Mouse (Mus musculus) gastrocnemius, adult 18-20 months (tissue): ENCODE results near the gene Helz. TPM values are rescaled to one million over a fixed set of nuclear protein-coding genes. Genes with fewer than 3 reads are reported as not detected.
"Not testable (repeated sequence)": the region's sequence is repeated elsewhere in the genome, so short reads cannot be mapped to it uniquely, and the experiment has no call there.

Source experiments
- DNase-seq: peaks from one replicate; pipeline ENCODE4 v3.0.0; 2021; ENCODE audit warnings: low spot score
- total RNA-seq, 2 experiments: library from RNA; stranded (reverse); gene quantifications; 2 replicates each; pipeline ENCODE4 v1.2.3; 2021

Helz gene
- total RNA-seq, 2 experiments from 2014 or later = 17.6 to 18.2 TPM

- DNase-seq = no peak
Measured at GRCm38 (mm10) chr11:107546667-107547301, 946 bp upstream of the Helz start.

DNA sequence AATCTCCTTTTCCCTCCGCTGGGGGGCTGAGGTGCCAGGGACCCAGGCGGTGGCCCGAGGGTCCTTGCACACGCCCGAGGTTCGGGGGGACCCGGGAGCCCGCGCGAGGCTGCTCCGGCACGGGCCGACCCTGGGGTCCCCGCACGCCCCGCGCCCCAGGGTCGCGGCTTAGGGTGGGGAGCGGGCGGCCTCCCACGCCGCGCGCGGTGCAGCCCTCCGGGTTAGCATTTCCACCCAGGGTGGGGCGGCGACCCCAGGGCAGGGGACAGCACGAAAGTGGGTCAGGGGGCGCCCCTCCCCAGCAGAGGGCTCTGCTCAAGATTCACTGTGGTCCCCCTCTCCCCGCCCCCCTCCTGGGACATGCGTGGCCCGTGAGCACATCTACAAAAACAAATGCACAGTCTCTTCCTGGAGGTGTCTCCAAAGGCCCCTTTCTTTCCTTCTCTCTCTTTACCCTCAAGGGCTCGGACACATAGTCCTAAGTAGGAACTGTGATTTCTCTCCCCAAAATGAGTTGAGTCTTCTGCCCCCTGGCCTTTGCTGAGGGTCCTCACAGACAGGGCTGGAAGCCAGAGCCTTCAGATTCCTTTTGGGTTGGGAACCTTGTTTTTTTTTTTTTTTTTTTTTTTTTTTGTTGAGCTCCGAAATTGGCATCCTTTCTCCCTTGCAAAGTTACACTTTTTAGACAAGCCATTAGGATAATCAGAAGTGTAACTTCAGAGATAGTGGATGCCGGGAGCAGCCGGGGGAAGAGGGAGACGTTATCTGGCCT, 660 bp downstream of the Helz start:
- no peak for DNase-seq

GRCm38 (mm10) chr11:107559874-107560273, 12.1 kb downstream of the Helz start:
- no peak for DNase-seq

DNA sequence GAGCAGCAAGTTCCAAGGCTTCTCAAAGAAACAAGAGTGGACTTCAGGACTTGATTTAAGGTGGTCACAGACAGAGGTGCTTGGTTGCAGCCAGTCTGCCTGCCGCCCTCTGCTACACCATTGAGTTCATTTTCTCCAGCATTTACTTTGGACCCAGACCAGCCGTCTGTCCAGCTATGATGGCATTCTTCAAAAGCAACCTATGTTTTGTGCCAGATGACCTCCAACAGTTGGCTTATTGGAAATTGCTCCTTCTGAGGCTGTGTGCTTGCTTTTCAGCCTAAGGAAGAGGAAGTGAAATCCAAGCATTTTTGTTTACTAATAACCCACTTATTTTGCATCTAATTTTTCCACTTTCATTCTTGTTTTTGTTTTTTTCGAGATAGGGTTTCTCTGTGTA, 19.7 kb downstream of the Helz start:
- DNase-seq = no peak

- no peak for DNase-seq
Measured at GRCm38 (mm10) chr11:107568466-107568995, 20.8 kb downstream of the Helz start.

DNA sequence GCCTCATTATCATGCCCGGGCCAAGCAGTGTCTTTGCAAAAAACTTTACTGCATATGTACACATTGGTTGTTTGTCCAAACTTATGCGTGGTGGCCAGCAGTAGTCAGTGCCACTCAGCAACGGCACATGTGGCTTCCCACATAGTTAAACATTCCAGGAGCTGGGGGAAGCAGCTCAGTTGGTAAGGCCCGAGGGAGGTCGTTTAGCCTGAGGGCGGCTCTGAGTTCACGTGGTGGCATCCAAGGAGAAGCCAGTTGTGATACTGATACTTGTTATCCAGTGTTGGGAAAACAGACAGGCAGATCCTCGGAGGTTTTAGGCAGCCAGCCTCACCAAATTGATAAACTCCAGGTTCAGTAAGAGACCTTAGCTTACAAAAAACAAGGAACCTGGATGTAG, 23.2 kb downstream of the Helz start:
- DNase-seq = not testable (repeated sequence)

DNA sequence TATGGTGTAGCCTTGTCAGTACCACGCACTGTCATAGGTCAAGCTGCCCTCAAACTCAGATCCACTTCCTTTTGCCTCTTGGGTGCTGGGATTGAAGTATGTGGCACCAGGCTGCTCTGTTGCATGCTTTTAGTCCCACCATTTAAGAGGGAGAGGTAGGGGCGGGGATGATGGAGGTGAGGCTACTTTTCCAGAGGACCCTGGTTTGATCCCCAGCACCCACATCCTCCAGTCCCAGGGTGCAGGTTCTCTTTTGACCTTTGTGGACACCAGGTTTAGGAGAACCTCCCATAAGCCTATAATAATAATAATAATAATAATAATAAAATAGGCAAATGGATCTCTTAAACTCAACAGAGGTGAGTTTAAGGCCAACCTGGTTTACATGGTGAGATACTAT, 23.6 kb downstream of the Helz start:
- DNase-seq = no peak

DNA sequence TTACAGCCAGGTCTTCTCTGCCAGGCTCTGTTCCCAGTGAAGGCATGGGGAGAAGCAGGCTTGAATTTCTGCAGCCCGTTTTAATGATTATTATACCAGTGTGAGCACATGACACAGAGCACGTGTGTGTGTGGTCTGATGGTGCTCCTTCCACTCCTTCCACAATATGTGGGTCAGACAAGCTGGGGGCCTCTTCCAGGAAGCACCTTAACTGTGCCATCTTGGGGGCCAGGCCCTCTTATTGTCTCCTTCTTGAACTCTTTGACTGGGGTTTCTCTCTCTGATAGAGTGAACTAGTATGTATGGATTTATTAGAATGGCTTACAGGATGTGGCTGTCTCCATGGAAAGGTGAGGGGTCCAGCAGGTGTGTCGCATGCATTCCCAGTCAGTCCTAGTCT, 24.8 kb downstream of the Helz start:
- DNase-seq = no peak

DNA sequence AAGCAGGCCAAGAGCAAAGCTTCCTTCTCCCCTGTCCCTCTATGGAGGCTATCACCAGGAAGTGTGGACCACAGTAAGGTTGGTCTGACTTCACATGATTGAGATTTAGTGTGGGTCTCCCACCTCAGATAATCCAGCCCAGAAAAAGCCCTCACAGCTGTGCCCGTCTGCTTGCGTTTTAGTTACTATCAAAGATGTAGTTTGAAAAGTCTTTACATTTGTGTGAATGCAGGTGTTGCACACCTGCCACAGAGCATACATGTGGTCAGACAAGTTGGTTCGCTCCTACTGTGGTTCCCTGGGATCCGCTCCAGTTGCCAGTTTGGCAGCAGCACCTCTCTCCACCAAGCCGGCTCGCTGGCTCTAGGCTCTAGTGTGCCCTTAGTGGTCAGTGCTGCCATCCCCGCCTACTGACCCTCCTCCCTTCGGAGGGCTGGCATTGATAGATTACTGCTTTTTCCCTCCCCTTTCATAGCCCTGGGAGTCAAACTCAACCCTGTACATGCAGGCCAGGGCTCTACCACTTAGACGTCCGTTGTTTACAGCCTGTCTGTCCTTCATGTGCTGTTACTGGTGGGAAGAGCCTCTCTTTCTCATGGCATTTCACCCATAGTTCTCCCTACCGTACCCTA, 25.4 kb downstream of the Helz start:
- DNase-seq = no peak

DNA sequence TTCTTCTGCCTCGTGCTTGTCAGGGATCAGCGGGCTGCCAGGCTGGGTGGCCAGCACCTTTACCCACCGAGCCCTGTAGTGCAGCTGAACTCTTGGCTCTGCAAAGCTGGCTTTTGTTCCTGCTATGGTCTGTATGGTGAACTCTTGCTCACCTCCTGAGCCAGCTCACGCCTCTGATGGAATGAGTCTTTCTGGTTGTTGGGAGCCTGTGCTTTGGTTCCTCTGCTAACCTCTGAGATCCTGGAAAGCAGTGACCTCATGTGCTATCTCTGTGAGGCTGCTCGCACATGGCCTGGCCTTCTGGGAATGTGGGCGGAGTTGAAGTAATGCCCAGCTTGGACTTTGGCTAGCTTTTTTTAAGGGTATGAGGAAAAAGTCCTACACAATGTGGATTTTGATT, 26.1 kb downstream of the Helz start:
- peak; percentile 61 for DNase-seq

DNA sequence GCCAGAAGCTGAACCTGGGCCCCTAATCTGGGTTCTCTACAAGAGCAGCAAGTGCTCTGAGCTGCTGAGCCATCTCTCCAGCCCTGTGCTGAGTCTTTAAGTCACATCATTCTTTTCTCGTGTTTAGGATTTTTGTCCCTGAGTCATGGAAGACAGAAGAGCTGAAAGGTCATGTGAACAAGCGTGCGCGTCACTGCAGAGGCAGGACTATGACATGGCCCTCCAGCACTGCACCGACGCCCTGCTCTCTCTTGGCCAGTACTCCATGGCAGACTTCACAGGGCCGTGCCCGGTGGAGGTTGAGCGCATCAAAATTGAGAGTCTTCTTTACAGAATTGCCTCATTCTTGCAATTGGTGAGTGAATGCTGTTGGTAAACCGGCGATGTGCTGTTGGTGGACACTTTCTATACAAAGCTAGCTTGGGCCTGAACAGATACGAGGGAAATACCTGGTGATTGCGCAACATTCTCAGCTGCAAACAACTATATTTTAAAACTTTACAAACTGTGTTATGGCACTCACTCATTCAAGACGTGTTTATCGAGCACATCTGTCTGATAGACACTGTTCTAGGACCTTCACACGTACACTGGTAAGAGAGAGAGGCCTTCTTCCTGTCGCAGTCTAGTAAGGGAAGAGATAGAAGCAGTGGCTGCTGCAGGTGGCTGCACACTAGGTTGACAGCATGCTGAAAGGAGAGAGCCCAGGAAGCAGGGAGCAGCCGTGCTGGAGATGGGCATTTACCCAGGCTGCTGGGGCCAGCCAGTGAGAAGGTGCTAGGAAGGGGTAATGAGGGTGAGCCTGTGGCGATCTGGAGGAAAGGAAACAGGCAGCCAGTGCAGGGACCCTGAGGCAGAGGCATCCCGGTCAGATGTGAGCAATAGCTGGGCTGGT, 27.3 kb downstream of the Helz start:
- no peak for DNase-seq

DNA sequence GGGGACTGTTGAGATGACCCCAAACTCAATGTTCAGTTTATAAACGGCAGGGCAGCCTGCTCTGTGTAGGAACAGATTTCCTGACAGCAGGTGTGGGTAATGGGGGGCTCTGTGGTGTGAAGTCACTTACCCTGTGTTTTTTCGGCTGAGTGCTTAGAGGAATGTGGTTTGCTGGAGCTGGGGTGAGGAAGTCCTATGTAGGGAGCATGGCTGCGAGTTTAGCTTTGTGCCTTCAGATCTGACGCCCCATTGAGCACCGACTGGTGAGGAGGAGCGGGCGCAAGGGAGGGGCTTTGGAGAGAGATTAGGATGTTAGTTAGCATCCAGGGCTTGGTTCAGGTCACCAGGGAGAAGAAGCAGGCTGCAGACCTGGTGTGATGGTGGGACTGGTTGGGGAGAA, 28.5 kb downstream of the Helz start:
- no peak for DNase-seq

GRCm38 (mm10) chr11:107577400-107577799, 29.7 kb downstream of the Helz start:
- DNase-seq = no peak

DNA sequence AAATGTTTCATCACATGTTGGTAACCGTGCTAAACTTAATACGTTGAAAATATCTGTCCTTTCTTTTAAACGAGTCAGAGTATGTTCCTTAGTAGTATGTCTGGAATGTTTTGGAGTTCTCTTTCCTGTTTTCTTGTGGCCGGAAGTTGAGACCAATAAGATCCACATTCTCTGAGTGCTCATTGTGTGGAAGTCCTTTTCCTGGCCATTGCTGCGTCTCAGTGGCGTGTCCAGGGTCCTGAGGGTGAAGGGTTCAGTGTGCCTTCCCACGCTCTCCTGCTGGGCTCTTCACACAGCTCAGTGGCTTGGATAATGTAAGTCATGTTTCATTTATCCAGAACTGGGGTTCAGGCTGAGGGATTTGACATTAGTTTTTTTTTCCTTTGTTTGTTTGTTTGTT, 30.5 kb downstream of the Helz start:
- no peak for DNase-seq

GRCm38 (mm10) chr11:107580786-107581185, 33.1 kb downstream of the Helz start:
- no peak for DNase-seq

DNA sequence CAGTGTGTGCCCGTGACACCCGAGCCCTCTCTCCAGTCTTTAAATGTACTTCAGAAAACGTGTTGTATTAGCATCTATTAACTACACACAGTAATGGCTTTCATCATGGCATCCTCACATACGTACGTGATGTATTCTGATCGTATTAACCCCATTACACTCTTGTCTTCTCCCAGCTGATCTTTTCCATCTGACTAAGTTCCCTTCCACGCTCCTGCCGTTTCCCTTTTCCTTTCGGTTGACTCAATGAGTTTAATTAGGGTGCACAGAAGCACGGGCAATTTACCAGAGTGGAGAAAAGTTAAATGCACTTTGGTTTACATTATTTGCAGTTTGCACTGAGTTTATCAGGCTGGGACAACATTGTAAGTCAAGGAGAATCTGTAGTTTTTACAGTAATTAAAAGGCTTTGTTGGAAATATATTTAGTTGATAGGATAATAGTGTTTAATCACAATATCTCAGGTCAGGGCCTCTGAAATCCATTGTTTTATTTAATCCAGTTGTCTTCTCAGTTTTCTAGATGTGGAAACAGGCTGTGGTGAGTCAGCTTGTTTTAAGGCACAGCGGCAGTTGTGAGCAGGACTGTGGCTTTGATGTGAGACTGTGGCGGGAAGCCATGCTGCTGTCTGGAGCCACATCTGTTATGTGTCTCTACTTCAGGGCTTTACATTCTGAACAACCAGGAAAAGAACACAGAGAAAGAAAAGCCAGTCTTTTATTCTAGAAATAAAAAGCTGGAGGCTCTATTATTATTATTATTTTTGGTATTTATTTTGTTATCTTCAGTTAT, 37.1 kb downstream of the Helz start:
- no peak for DNase-seq

DNA sequence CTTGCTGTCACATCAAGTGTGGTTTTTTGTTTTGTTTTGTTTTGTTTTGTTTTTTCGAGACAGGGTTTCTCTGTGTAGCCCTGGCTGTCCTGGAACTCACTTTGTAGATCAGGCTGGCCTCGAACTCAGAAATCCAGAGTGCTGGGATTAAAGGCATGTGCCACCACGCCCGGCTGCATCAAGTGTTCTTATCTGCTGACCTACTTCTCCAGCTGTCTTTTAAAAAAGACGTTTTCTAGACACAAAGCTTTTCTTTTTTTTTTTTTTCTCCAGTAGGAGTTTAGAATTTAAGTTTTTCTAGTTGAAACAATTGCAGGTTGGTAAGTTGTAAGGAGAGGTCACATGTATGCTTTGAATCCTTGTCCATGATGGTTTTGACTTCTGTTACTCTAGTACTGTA, 38.4 kb downstream of the Helz start:
- not testable (repeated sequence) for DNase-seq

DNA sequence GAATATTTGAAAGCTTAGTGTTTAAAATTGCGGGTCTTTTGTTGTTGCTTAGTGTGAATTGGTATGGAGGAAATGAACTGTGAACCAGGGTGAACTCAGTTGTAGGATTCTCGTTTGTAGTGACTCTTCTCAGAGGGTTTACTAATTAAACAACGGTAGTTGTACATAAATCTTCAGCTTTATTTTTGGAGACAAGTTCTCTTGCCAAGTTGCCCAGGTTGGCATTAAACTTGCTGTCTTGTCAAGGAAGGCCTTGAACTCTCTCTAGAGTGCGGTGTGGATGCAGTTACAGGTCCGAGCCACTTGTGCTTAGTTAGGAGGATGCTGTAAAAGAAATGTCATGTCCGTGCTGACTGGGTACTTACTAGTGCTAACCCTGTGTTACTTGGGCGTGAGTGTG, 39.4 kb downstream of the Helz start:
- DNase-seq = no peak

DNA sequence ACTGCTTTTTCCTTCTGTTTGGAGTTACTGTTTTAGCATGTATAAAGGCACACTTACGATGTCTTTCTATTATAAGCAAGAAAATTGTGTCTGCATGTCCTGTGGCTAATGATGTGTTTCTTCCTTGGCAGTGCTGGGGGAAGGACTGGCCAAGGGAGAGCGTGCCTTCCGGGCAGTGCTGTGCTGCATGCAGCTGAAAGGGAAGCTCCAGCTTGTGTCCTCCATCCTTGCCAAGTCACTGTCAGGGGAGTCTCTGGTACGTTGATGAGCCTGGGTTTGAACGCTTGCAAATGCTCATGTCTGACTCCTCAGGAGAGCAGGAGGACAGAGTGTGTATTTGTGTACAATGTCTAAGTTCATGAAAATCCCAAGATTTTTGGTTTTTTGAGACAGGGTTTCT, 44.8 kb downstream of the Helz start:
- no peak for DNase-seq

GRCm38 (mm10) chr11:107597381-107597780, 49.7 kb downstream of the Helz start:
- DNase-seq = peak; percentile 28

DNA sequence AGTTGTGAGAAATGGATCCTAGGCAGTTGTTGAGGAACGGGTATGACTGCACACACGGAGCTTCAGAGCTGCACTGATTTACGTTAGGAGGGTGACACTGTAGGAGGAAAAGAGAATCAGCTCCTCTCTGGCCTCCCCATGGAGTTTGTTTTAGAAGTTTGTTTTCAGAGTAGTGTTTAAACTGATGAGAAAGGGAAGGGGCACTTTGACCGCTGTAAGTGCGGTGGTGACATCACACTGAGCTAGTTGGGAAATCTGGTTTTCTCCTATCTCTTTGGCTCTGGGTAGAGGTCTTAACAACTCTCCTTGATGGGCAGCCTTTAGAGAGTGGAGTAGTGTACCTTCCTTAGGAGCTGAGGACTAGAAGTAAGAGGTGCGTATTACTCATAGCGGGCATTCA, 58.0 kb downstream of the Helz start:
- DNase-seq = no peak
